Mouse (Mus musculus) spleen, embryonic (tissue): ENCODE results near the gene Entpd6.

Experiments used
- CTCF ChIA-PET: fragments of 350-600 bp; sonication (Branson Sonifier 250); formaldehyde crosslinking; loops from one replicate; lab custom pipeline; 2022; lab: Charles Lee

The Entpd6 gene

DNA sequence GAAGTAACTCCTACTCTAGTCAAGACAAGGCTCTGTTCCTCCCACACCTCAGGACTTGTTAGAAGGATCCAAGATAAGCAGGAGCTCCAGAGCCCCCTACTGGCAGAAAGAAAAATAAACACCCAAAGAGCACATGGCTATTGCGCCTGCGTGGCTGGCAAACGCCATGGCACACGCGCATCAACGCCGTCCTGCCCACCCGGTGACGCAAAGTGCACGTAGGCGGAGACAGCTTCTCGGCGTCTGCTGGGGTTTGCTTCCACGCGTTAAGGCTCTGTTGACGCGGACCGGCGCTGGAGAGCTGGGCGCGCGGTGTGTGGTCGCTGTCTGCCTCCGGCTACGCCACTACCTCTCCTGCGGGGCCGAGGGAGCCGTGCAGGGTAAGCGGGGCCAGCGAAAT, at the start of gene Entpd6:
Gene Entpd6 (plus strand): TSS at position 189 of the 400 bp plus-strand sequence.
- CTCF ChIA-PET: interaction anchor here (0.9 to 1.2 kb wide), 2 partner anchors 34 to 139 kb away, joined by 3 read pairs; no protein-coding TSS in a partner anchor

DNA sequence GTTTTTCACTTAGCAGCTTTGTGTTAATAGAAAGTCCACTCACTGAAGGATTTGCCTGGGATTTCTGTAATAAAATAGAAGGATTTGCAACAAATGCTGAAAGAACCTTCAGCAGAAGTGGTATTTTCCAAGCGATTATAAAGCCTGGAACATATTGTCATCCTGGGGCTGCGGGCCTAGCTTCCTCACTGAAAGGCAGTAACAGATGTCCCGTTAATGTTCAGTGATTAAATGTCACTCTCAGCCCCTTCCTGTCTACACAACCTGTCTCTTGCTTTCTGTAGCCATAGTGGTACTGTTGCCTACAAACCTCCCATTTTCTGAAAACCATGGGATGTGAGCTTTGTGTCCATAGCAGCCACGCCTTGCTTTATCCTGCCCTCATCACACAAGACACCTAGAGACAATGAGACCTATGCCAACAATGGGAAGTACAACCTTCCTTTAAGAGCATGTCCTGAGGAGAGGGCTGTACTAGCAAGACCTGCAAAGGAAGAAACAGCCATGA, 36.6 kb upstream of the Entpd6 start:
- CTCF ChIA-PET: no interaction called here

DNA sequence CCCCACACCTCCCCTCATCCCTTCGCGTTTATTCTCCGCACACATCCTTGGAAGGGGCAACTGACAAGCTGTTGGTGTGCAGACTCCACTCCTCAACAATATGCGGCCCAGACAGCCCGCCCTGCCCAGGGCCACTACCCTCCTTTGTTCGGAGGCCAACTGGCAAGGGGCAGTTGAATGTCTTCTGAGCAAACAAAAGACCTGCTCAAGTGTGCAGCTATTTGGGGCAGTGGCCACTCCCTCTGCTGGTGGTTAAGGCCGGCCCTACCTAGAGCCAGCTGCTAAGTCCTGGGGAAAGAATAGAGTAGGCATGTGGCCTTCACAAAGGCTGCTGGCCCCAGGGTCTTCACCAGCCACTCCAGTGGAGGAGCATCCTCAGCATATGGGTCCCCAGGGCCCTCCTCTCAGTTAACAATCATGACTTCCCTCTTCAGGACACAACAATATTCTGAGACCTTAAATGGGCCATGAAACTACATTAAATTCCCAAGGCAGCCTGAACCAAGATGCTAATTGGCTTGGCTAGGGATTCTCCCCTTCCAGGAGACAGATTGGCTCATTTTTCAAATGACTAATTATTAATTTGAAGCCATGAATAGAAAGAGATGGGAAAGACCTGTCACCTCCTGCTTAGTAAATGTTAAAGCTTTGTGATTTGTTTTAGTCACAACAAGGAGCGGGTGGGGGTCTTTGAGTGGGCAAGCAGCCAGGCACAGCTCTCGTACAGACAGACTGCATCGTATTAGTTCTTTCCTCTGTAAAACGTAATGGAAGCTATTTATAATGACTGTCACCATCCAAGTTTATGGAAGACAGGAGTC, 12.9 kb upstream of the Entpd6 start:
- CTCF ChIA-PET: interaction anchor here (0.7 kb wide), 1 partner anchor 75 kb away, joined by 5 read pairs; no protein-coding TSS in a partner anchor

DNA sequence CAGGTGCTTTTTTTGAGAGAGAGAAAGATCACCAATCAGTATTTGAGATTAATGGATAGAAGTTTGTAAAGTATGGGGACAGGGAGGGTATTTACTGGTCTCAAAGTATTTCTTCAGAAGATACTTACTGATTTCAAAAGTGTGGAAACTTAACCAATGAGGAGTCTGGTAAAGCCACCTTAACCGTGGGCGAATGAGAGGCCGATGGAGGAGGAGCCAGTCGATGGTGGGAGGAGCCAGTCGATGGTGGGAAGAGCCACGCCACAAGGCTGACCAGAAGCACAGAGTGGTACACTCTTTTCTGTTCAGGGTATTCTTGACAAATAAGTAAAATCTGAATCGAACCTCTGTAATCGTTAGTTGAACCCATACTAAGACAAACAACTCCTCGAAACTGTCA, 11.0 kb upstream of the Entpd6 start:
- CTCF ChIA-PET: no interaction called here

DNA sequence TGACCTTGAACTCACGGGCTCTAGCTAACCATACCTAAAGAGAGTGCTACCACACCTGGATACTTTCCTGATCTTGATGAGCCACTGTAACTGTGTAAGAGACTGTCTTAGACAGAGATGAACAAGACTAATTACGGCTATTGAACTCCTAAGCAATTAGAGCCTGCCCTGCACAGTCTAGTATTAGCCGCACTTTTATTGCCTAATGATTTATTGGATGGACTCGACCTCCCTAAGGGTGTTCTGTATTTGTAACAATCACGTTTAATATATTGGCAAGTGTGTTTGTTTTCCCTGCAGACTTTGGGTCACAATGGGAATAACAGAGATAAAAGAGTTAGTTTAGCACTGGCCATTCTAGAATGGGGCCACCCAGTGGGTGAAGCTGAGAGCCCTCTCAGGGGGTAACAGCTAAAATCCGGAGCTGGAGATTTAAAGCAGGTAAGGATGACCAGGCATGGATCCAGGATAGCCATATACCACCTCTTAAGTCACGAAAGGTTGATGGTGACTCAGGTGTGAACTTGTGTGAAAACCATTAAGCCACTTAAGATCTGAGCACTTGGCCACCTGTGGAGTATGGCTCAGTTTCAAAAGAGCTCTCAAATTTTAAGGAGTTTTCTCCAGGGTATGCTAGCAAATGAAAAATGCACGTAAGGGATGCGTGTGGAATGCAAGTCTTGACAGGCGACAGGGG, 8.5 kb upstream of the Entpd6 start:
- CTCF ChIA-PET: no interaction called here

DNA sequence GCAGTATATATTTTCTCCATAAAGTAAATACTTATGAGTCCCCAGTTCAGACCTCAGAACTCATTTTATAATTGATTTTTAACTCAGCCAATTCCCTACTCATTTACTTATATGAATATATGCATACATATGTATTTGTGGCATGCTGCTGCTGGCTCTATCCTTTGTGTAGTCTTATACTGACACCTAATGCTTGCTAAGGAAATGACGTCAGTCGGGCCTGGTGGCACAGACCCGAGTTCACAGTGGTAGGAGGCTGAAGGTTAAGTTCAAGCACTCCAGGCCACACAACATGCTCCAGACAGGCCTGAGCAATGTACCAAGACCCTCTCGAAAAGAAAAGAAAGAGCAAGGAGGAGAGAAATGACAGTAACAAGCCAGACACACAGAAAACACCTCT, 7.4 kb upstream of the Entpd6 start:
- CTCF ChIA-PET: no interaction called here

DNA sequence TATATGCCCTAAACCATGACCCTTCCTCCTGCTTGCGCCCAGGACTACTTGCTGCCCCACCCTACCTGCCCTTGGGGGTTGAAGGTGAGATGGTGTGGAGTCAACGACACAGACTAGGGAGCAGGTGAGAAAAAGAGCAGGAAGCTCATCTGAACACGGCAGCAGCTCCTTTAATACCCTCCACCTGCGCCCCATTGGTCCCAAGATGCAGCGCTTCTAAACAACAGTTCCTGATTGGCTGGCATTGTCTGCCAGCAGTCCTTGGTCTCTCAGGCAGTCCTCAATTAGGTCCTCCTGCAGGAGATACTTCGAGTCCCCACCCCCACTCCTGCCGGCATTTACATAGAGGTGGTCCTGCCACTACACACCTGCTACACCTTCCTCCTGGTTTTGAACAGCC, 3.8 kb upstream of the Entpd6 start:
- CTCF ChIA-PET: interaction anchor here (0.7 kb wide), 1 partner anchor 1339 kb away, joined by 3 read pairs; no protein-coding TSS in a partner anchor

DNA sequence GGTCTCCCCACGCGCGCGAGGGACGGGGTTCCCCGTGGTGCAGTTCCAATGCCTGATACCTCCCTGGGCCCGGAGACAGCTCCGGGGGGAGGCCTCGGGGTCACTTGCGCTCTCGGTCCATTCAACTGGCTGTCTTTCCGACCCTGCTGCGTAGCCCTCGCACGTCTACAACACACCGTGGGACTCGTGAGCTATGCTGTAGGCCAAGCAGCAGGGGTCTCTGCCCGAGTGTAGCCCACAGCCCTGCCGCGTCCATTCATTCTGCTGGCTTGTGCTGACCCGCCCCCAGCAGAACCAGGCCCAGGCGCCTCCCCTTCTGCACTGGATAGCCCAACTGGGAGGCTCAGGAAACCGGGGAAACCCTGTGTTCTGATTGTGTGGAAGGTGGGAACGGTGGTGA, 441 bp downstream of the Entpd6 start:
- CTCF ChIA-PET: interaction anchor here (0.9 to 1.2 kb wide), 2 partner anchors 34 to 140 kb away, joined by 3 read pairs; no protein-coding TSS in a partner anchor

DNA sequence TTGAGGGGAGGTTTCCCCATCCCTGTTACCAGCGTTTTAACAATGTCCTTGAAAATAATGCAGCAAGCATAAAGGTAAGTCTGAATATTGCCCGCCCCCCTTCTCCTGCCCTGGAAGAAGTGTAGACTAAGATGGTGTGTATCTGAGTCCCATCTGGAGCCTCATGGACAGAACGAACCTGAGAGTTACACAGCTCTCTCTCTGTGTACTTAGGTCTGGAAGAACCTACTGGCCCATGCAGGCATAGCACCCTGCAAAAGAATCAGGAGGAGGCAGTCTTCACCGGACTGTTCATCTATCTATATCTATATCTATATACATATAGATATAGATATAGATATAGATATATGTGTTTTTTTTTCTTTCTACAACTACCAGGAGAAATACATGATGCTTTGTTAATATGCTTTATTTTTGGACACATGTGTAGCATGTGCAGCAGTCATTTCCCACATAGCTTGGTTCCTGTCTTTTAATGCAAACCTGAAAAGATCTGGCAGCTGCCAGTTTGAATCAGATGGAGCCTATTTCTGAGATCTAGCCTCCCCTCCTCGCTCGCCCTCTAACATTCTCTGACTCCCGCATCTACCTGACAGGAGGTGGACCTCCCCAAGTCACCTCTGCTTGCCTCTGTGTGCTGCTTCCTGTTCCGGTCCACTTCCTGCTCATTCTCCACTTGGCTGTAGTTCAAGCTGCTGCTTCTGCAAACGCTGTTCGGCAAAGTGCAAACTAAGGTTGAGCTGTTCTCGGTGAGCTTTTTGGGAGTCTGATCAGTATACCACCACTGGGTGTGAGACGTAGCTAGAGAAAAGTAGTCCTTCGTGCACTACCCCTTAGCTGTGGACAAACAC, 1.5 kb downstream of the Entpd6 start:
- CTCF ChIA-PET: no interaction called here

DNA sequence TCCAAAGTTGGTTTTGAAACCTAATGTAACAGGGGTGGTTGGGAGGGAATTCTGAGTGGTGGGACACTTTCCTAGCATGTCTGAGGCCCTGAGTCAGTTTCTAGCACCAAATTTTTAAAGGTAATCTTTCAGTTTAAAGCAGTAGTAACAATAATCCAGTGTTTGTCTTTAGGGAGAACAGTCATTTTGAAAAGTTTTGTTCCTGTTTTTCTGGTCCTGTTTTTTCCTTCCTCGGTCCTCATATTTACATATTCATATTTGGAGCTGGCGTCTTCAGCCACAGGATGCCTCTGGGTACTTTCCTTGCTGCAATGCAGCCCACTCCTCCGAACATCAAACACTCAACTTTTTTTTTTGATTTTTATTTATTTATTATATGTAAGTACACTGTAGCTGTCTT, 6.2 kb downstream of the Entpd6 start:
- CTCF ChIA-PET: no interaction called here

DNA sequence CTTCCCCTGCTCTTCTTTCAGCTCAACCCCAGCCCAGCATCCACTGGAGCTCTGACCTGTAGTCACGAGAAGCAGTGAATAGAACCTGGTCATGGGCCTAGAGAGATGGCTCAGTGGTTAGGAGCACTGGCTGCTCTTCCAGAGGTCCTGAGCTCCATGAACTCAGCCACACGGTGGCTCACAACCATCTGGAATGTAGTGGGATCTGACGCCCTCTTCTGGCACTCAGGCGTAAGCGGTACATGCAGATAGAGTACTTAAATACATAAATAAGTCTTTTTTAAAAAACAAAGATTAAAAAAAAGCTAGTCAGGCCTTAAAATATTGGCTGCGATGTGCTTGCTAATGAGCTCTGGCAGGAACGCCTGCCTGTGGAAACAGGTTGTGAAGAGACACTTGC, 12.6 kb downstream of the Entpd6 start:
- CTCF ChIA-PET: no interaction called here

DNA sequence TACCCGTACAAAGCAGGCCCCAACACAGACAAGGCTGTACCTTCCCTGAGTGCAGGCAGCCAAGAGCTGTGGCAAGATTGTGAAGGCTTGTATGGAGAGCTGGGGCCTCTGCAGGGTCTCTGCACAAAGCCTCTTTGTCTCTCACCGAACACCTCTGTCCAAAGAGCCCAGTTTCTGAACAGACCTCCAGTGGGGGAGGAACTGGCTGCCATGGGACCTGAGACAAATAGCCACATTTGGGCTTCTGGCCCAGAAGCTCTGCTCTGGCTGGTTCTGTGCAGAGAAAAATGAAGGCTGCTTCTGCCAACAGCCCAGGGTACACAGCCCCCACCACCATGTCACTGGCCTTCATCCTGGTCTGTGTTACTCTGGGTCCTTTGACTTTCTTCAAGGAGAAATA, 16.8 kb downstream of the Entpd6 start:
- CTCF ChIA-PET: no interaction called here

DNA sequence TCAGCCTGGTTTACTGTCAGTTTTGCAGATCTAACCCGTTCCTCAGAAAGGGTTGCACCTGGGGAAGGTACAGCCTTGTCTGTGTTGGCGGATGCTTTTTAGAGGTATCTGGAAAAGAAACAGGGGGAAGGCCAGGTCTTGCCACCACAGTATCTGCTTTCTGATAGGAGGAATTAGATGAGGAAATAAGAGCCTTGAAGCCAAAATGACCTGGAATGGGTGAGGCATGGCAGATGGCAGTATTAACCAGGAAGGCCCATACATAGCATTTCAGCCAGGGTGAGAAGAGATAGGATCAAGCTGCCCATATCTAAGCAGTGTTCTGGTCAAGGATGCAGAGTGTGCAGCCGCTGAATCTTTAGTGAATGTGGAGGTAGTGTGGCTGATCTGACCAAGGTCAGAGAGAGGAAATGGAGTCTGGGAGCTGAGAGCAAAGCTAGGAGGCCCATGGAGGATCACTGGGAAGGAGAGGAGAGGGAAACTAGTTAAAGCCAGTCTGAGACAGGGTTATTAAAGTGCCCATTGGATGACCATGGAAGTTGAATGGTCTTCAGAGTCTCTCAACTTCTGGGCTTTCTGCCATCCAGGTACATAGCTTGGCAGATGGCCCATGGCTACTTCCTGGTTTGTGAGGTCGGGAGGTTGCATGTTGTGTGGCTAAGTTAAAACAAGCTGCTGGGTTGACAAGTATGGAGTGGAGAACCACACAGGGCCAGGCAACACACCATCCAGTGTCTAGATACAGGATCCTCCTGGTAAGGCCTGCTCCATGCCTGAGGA, 17.4 kb downstream of the Entpd6 start:
- CTCF ChIA-PET: interaction anchor here (0.6 kb wide), 1 partner anchor 258 kb away, joined by 6 read pairs; no protein-coding TSS in a partner anchor

DNA sequence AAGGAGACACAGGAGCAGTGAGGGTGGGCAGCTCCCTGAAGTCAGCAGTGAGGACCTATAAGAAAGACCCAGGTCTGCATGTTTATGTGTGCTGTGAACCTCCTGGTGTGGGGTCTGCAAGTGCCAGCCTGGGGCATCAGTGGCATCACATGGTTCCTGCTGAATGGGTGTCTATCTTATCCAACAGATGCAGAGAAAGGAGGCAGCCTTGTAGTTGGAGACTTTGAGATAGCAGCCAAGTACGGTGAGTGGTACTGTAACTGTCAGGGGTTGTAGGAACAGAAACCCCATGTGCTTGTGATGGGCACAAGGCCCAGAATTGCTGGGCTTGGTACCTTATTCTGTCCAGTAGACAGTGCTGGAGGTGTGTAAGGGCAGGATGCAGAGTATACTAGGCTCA, 19.8 kb downstream of the Entpd6 start:
- CTCF ChIA-PET: no interaction called here

DNA sequence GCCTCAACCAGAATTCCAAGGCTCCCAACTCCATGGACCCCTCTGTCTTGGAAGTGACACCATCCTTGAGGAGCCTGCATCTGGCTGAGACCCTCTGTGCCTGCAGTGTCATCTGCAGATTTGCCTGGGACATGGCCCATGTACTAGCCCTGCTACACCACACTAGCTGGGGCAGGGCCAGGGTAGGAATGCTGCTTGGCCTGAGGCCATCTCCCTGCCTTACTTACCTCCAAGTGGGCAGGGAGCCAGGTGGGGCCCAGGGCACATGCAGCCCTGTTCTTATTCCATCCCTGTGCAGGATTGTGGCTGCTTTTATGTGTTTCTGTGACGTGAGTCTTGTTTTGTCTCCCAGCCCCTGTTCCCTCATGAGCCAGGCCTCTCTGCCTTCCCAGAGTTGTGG, 21.9 kb downstream of the Entpd6 start:
- CTCF ChIA-PET: no interaction called here

DNA sequence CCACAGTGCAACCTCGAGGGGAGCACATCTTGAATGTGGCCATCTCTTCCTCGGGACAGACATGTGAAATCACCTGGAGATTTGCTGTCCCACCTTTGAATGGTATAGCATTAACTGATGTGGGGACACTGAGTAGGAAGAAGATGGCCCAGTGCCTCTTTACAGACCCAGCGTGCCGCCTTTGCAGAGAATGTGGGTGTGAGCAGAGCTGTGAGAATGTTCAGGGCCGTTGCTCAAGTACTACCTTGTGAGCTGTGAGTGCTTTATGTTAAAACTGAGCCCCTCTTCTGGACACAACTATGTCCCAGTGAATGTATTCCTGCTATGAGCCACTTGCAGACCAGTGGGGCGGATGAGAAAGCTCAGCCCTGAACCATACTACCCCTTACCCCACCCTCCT, 22.3 kb downstream of the Entpd6 start:
- CTCF ChIA-PET: no interaction called here

DNA sequence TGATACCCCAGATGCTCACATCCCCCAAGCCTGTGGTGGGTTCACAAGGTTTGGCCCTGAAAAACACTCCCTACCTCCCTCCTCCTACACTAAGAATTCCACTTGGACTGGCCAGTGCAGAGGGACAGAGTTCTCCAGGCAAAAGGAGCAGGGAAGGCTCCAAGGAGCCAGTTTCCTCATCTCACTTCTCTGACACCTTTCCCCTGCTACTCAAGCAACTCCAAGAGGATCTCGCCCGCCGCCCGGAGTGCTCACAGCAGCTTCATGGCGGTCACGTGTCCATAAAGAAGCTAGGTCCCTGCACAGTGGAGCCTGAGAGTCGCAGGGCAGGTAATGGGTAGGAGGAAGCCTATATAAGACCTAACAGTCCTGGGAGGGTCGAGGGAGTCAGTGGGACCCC, 23.2 kb downstream of the Entpd6 start:
- CTCF ChIA-PET: no interaction called here

DNA sequence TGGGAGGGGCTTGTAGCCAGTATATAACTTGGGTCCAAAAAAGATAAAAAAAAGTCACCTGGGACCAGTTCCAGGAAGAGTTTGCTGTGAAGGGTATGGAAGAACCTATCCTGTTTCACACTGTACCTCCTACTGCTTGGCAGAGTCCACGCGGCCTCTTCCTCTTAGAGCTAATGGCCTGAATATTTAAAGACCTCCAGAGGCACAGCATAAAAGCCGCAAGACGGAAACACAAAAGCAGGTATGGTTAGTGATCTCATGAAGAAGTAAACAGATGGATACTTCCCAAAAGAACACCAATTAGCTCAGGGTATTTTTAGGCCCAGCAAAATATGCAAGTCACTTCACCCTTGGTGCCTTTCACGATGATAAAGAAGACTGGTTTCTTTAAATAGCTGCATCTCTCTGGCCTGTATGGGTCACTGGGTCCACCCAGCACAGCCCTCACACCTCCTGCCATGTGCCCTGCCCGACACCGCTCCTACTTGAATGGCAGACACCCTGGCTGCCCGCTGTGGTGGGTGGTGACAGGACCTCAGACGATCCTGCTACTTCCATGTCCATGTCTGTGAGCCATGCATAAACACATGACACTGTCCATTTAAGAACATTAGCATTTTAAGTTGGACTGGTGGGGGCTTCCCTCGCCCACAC, 23.8 kb downstream of the Entpd6 start:
- CTCF ChIA-PET: no interaction called here

DNA sequence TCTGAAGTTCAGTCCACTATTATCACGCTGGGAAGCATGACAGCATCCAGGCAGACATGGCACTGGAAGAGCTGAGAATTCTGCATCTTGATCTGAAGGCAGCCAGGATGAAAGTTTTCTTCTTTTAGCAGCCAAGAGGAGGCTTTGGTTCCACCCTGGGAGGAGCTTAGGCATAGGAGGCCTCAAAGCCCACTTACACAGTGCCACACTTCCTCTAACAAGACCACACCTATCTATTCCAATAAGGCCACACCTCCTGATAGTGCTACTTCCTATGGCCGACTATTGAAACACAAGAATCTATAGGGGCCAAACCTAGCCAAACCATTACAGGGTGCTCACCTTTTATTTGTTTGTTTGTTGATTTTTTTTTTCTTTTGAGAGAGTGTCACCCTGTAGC, 34.0 kb downstream of the Entpd6 start:
- CTCF ChIA-PET: interaction anchor here (0.7 kb wide), 1 partner anchor 34 kb away, joined by 3 read pairs; the partner anchor contains the start of gene Entpd6
